Mouse (Mus musculus): ENCODE measurements at regions not wholly inside any gene's neighbourhood (a gene's known extent, or its start where the extent isn't known, plus 50 kb on each side); places are given as distances from the start of the nearest gene placed in this dataset.
"Not testable (repeated sequence)": the region's sequence is repeated elsewhere in the genome, so short reads cannot be mapped to it uniquely, and the experiment has no call there.

- no peaks in the 10 kb centered on the region for H3K27me3 ChIP-seq (ENCODE audit: insufficient read depth, low read length)
- no peak for TF ChIP-seq CTCF (IDR thresholded peaks at IDR 0.05)
- H3K36me3 ChIP-seq (ENCODE audit: insufficient read depth, low read length) = no peaks in the 10 kb centered on the region
- no peak overlapping the region for H3K4me2 ChIP-seq (ENCODE audit: low read depth, low read length, poor library complexity, severe bottlenecking)
- 85% methylated on average over 1 of the region's 1 CpGs for WGBS
- no peaks in the 10 kb centered on the region for H3K4me1 ChIP-seq (ENCODE audit: insufficient read depth, low read length)
- ATAC-seq (ENCODE audit: low FRiP score) = no peak
- no peaks in the 10 kb centered on the region for H3K9me3 ChIP-seq (ENCODE audit: low read length)
- DNase-seq (ENCODE audit: low spot score) = no peak
- no peak overlapping the region for H3K9ac ChIP-seq (replicated peaks; ENCODE audit: low read length, poor library complexity, severe bottlenecking)
- no peak overlapping the region for H3K27ac ChIP-seq (ENCODE audit: low read depth, low read length)
- no peak overlapping the region for H3K4me3 ChIP-seq (ENCODE audit: low read depth, low read length)
Observed at GRCm38 (mm10) chr5:40901742-40902141, 806.2 kb downstream of the Rab28 start.

DNA sequence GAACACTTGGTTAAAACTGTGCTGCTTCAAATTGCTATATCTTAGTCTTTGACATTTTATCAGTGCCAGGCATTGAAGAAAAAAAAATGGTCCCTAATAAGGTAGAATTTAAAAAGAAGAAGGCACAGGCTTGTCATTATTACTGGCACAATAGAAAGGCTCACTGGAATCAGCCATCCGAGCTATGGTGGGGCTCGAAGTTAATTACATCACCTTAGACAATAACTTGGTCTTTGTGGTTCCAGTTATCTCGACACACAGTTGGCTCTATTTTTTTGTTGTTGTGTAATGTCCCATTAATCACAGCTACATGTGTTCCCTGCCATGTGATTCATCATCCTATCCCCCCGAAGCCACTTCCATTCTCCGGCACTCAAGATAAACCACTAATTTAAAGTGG is 825.1 kb downstream of the Rab28 start:
- no peaks in the 10 kb centered on the region for H3K36me3 ChIP-seq (ENCODE audit: insufficient read depth, low read length)
- H3K9me3 ChIP-seq (ENCODE audit: low read length) = no peaks in the 10 kb centered on the region

GRCm38 (mm10) chr5:40877756-40878155 is 830.2 kb downstream of the Rab28 start:
- H3K4me1 ChIP-seq (ENCODE audit: insufficient read depth, low read length) = no peaks in the 10 kb centered on the region
- H3K27ac ChIP-seq (ENCODE audit: low read depth, low read length) = no peak overlapping the region
- H3K4me3 ChIP-seq (ENCODE audit: low read depth, low read length) = no peak overlapping the region
- 54% methylated on average over 3 of the region's 3 CpGs for WGBS
- no peaks in the 10 kb centered on the region for H3K27me3 ChIP-seq (ENCODE audit: insufficient read depth, low read length)
- DNase-seq (ENCODE audit: low spot score) (no peak), ATAC-seq (ENCODE audit: low FRiP score) (no peak)
- no peaks in the 10 kb centered on the region for H3K9me3 ChIP-seq (ENCODE audit: low read length)
- H3K36me3 ChIP-seq (ENCODE audit: insufficient read depth, low read length) = no peaks in the 10 kb centered on the region
- H3K4me2 ChIP-seq (ENCODE audit: low read depth, low read length, poor library complexity, severe bottlenecking) = no peak overlapping the region
- no peak overlapping the region for H3K9ac ChIP-seq (replicated peaks; ENCODE audit: low read length, poor library complexity, severe bottlenecking)
- TF ChIP-seq CTCF (IDR thresholded peaks at IDR 0.05) = no peak

More for the DNA sequence above, 825.1 kb downstream of the Rab28 start:
- no peak for TF ChIP-seq CTCF (IDR thresholded peaks at IDR 0.05)
- Histone ChIP-seq H3K9ac (replicated peaks; ENCODE audit: low read length, poor library complexity, severe bottlenecking) (no peak overlapping the region), H3K4me2 (ENCODE audit: low read depth, low read length, poor library complexity, severe bottlenecking) (no peak overlapping the region), H3K27me3 (ENCODE audit: insufficient read depth, low read length) (no peaks in the 10 kb centered on the region), H3K4me1 (ENCODE audit: insufficient read depth, low read length) (no peaks in the 10 kb centered on the region), H3K4me3 (ENCODE audit: low read depth, low read length) (no peak overlapping the region), H3K27ac (ENCODE audit: low read depth, low read length) (no peak overlapping the region)
- ATAC-seq (ENCODE audit: low FRiP score) (no peak), DNase-seq (ENCODE audit: low spot score) (no peak)
- WGBS = 61% methylated on average over 5 of the region's 5 CpGs

GRCm38 (mm10) chr5:40862349-40862748 is 845.6 kb downstream of the Rab28 start:
- H3K4me2 ChIP-seq (ENCODE audit: low read depth, low read length, poor library complexity, severe bottlenecking); H3K27me3 ChIP-seq (ENCODE audit: insufficient read depth, low read length); H3K9me3 ChIP-seq (ENCODE audit: low read length); H3K27ac ChIP-seq (ENCODE audit: low read depth, low read length); H3K4me1 ChIP-seq (ENCODE audit: insufficient read depth, low read length); H3K4me3 ChIP-seq (ENCODE audit: low read depth, low read length); DNase-seq (ENCODE audit: low spot score); H3K9ac ChIP-seq (replicated peaks; ENCODE audit: low read length, poor library complexity, severe bottlenecking); ATAC-seq (ENCODE audit: low FRiP score); H3K36me3 ChIP-seq (ENCODE audit: insufficient read depth, low read length): not testable (repeated sequence)
- 99% methylated on average over 7 of the region's 7 CpGs for WGBS
